Mouse (Mus musculus) embryonic facial prominence, embryonic 11.5 days (tissue): ENCODE results near the gene St6galnac6. TPM values are rescaled to one million over a fixed set of nuclear protein-coding genes. Genes with fewer than 3 reads are reported as not detected.

Source experiments
- ATAC-seq: fragments of 200-750 bp; cut with Nextera tagmentation; replicated peaks from 2 replicates; pipeline ENCODE4 v1.8.0; 2017; ENCODE audit warnings: low read depth; ENCODE audit not compliant: insufficient number of reproducible peaks, low FRiP score, low TSS enrichment
- DNase-seq: peaks from one replicate; pipeline ENCODE4 v3.0.0-alpha.2; 2015; ENCODE audit warnings: low spot score
- H3K27ac ChIP-seq: fragments of 300-500 bp; sonication (generic); replicated peaks from 2 replicates; pipeline ENCODE4 v1.5.1; 2014; ENCODE audit warnings: mild to moderate bottlenecking, low read depth, low read length, control low read depth
- H3K27me3 ChIP-seq: fragments of 300-500 bp; sonication (generic); 2 replicates; pipeline ENCODE4 v1.6.1; 2014; ENCODE audit warnings: mild to moderate bottlenecking, low read length, moderate library complexity, mixed read lengths; ENCODE audit not compliant: control insufficient read depth, insufficient read depth
- H3K36me3 ChIP-seq: fragments of 300-500 bp; sonication (generic); replicated peaks from 2 replicates; pipeline ENCODE4 v1.6.1; 2014; ENCODE audit warnings: low read depth, mild to moderate bottlenecking, low read length, moderate library complexity, mixed read lengths; ENCODE audit not compliant: control insufficient read depth, insufficient read depth
- H3K4me1 ChIP-seq: fragments of 300-500 bp; sonication (generic); 2 replicates; pipeline ENCODE4 v1.6.1; 2014; ENCODE audit warnings: low read length, mixed read lengths; ENCODE audit not compliant: control insufficient read depth, insufficient read depth
- H3K4me2 ChIP-seq: fragments of 300-500 bp; sonication (generic); 2 replicates; pipeline ENCODE4 v1.6.1; 2014; ENCODE audit warnings: low read depth, mild to moderate bottlenecking, control low read depth, low read length, moderate library complexity
- H3K4me3 ChIP-seq: fragments of 300-500 bp; sonication (generic); 2 replicates; pipeline ENCODE4 v1.5.1; 2014; ENCODE audit warnings: low read depth, low read length, control low read depth
- H3K9ac ChIP-seq: fragments of 300-500 bp; sonication (generic); replicated peaks from 2 replicates; pipeline ENCODE4 v1.6.1; 2014; ENCODE audit warnings: mild to moderate bottlenecking, control low read depth, low read length
- H3K9me3 ChIP-seq: fragments of 300-500 bp; sonication (generic); replicated peaks from 2 replicates; pipeline ENCODE4 v1.6.1; 2016; ENCODE audit warnings: mild to moderate bottlenecking, low read length, inconsistent platforms, mixed read lengths; ENCODE audit not compliant: control insufficient read depth
- WGBS: fragments of 180-500 bp; shearing (Covaris S2); extraction: QIAGEN DNeasy Blood & Tissue Kit; methylation state at CpG from one replicate; pipeline ENCODE4 v1.1.7; 2014; 5-methylcytosine and 5-hydroxymethylcytosine counted together
- polyA plus RNA-seq: library from polyadenylated mRNA; unstranded; fragments of >200 nt; fragmentation: Nextera tagmentation; extraction: Ambion mirVana; gene quantifications from 2 replicates; pipeline ENCODE4 v1.2.1, GENCODE M21; 2014

Gene St6galnac6
- polyA plus RNA-seq, 1 experiment from 2014 or later, result 6.3 TPM

GRCm38 (mm10) chr2:32637778-32638281, 38.3 kb downstream of the St6galnac6 start:
- no peak overlapping the region for H3K4me3 ChIP-seq
- H3K4me1 ChIP-seq, result no peaks in the 10 kb centered on the region; the same call in 1 of the 2 replicates
- no peaks in the 10 kb centered on the region for H3K27me3 ChIP-seq
- 30% methylated on average over 11 of the region's 11 CpGs for WGBS
- peak overlapping the region; percentile 34; the same call in 1 of the 2 replicates for H3K9ac ChIP-seq
- H3K36me3 ChIP-seq, result no peaks in the 10 kb centered on the region
- no peaks in the 10 kb centered on the region for H3K9me3 ChIP-seq
- no peak overlapping the region for H3K4me2 ChIP-seq
- DNase-seq (no peak), ATAC-seq (0 out of 2 replicates have a peak, but pooled peaks have one; percentile 26)
- 0 out of 2 replicates have a peak overlapping the region, but pooled peaks have one; percentile 9 for H3K27ac ChIP-seq

- DNase-seq, result no peak
- H3K9me3 ChIP-seq, result no peaks in the 10 kb centered on the region
- H3K36me3 ChIP-seq, result no peaks in the 10 kb centered on the region
- no peak overlapping the region for H3K27ac ChIP-seq
- no peaks in the 10 kb centered on the region for H3K27me3 ChIP-seq
- H3K4me2 ChIP-seq, result no peak overlapping the region
- WGBS, result 91% methylated on average over 1 of the region's 1 CpGs
- ATAC-seq, result no peak
- no peak overlapping the region for H3K9ac ChIP-seq
- no peak overlapping the region for H3K4me3 ChIP-seq
- H3K4me1 ChIP-seq, result no peaks in the 10 kb centered on the region; the same call in 1 of the 2 replicates
Observed at GRCm38 (mm10) chr2:32639632-32640031, 40.1 kb downstream of the St6galnac6 start.

- Histone ChIP-seq H3K27me3 (no peaks in the 10 kb centered on the region), H3K9me3 (no peaks in the 10 kb centered on the region), H3K4me3 (no peak overlapping the region), H3K27ac (no peak overlapping the region), H3K9ac (peak overlapping the region; percentile 22; the same call in 1 of the 2 replicates), H3K4me1 (no peaks in the 10 kb centered on the region; the same call in 1 of the 2 replicates), H3K4me2 (no peak overlapping the region), H3K36me3 (no peaks in the 10 kb centered on the region)
- WGBS, result 57% methylated on average over 6 of the region's 6 CpGs
- DNase-seq (no peak), ATAC-seq (no peak)
Observed at GRCm38 (mm10) chr2:32640550-32641051, 41.1 kb downstream of the St6galnac6 start.

GRCm38 (mm10) chr2:32641810-32642209, 42.3 kb downstream of the St6galnac6 start:
- no peaks in the 10 kb centered on the region for H3K9me3 ChIP-seq
- DNase-seq, result no peak
- H3K27ac ChIP-seq, result no peak overlapping the region
- no peak overlapping the region for H3K4me3 ChIP-seq
- no peak for ATAC-seq
- no peaks in the 10 kb centered on the region for H3K36me3 ChIP-seq
- no peak overlapping the region for H3K9ac ChIP-seq
- H3K27me3 ChIP-seq, result no peaks in the 10 kb centered on the region
- WGBS, result 88% methylated on average over 5 of the region's 5 CpGs
- no peaks in the 10 kb centered on the region; the same call in 1 of the 2 replicates for H3K4me1 ChIP-seq
- no peak overlapping the region for H3K4me2 ChIP-seq

DNA sequence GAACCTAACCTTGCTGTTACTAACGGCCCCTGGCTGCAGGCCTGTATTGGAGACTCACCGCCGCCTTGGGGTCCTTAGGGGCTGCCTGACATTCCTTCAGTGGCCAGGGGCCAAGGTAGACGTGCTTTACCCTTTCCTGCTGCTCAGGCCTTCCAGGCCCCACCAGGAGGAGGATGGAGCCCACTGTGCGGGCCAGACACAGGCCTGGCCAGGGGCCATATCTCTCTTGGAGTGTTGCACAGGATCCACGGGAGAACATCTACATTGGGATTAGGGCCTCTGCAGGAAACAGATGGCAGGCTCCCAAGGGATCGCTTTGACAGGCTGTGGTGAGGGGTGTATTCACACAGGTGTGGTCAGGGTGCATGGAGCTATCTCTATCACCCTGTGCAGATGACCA, 43.3 kb downstream of the St6galnac6 start:
- Histone ChIP-seq H3K4me3 (no peak overlapping the region), H3K4me2 (no peak overlapping the region), H3K27me3 (no peaks in the 10 kb centered on the region), H3K9me3 (no peaks in the 10 kb centered on the region), H3K9ac (no peak overlapping the region), H3K36me3 (no peaks in the 10 kb centered on the region), H3K4me1 (no peaks in the 10 kb centered on the region; the same call in 1 of the 2 replicates), H3K27ac (no peak overlapping the region)
- DNase-seq (no peak), ATAC-seq (no peak)
- 72% methylated on average over 7 of the region's 7 CpGs for WGBS

- H3K4me1 ChIP-seq, result no peaks in the 10 kb centered on the region; the same call in 1 of the 2 replicates
- H3K27ac ChIP-seq, result no peak overlapping the region
- H3K9ac ChIP-seq, result no peak overlapping the region
- 78% methylated on average over 9 of the region's 9 CpGs for WGBS
- H3K27me3 ChIP-seq, result no peaks in the 10 kb centered on the region
- no peaks in the 10 kb centered on the region for H3K9me3 ChIP-seq
- no peak for DNase-seq
- no peak overlapping the region for H3K4me2 ChIP-seq
- no peaks in the 10 kb centered on the region for H3K36me3 ChIP-seq
- H3K4me3 ChIP-seq, result no peak overlapping the region
- no peak for ATAC-seq
Observed at GRCm38 (mm10) chr2:32644083-32644482, 44.6 kb downstream of the St6galnac6 start.

DNA sequence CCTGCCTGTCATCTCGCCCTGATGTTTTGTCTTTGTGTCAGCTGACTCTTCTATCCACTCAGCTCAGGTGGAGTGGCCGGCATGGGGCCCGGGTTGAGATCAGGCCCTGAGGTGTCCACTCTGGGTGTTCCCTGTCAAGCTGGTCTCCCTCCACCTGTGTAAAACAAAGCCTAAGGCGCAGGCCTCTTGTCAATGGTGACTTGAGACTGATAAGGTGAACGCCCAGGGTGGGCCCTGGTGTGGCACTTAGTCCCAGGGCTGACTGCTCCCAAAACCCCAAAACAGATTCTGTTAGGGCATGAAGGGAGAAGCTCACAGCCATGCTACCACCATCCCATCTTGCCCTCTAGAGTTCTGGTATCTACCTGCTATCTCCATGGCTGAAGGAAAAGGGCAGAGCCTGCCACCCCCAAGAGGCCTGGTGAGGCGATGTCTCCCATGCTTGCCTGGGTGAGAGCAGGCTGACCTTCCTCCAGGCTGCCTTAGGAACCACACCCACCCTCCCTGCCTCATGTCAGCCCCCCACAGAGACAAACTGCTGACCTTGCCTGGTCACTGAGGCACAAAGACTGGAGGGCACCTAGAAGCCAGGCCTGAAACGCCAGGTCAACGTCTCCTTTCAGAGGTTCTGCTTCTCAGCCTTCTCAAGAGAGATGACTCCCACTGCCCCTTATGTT, 45.4 kb downstream of the St6galnac6 start:
- WGBS, result 87% methylated on average over 8 of the region's 8 CpGs
- H3K27ac ChIP-seq, result no peak overlapping the region
- no peak for DNase-seq
- no peak overlapping the region for H3K9ac ChIP-seq
- no peaks in the 10 kb centered on the region for H3K36me3 ChIP-seq
- no peaks in the 10 kb centered on the region for H3K27me3 ChIP-seq
- H3K4me3 ChIP-seq, result no peak overlapping the region
- no peak for ATAC-seq
- H3K9me3 ChIP-seq, result no peaks in the 10 kb centered on the region
- H3K4me1 ChIP-seq, result no peaks in the 10 kb centered on the region; the same call in 1 of the 2 replicates
- H3K4me2 ChIP-seq, result no peak overlapping the region

DNA sequence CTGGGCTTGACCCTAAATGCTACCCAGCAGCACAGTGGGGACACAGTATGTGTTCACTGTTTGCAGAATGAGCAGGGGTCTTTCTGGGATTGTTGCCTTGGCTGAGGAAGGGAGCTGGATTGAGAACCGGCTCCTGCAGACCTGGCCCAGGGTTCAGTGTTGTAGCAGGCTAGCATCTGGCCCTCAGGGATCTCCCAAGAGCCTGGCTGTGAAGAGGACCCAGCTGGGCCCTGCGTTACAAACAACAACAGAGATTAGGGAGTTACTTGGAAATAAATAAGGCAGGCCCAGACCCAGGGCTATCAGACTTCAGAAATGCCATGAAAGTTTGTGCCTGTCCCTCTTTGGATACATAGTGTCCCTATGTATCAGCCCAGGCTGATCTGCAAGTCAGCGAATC, 46.1 kb downstream of the St6galnac6 start:
- H3K4me2 ChIP-seq, result no peak overlapping the region
- H3K9me3 ChIP-seq, result no peaks in the 10 kb centered on the region
- H3K27me3 ChIP-seq, result no peaks in the 10 kb centered on the region
- H3K4me3 ChIP-seq, result no peak overlapping the region
- no peaks in the 10 kb centered on the region; the same call in 1 of the 2 replicates for H3K4me1 ChIP-seq
- no peak overlapping the region for H3K27ac ChIP-seq
- ATAC-seq, result no peak
- WGBS, result 66% methylated on average over 3 of the region's 3 CpGs
- no peak overlapping the region for H3K9ac ChIP-seq
- no peak for DNase-seq
- no peaks in the 10 kb centered on the region for H3K36me3 ChIP-seq
